Mouse (Mus musculus) midbrain, embryonic 12.5 days (tissue): ENCODE results near the gene Hist1h2bh. TPM values are rescaled to one million over a fixed set of nuclear protein-coding genes. Genes with fewer than 3 reads are reported as not detected.

ENCODE experiments used
- microRNA-seq: library from miRNA; unstranded; fragments of <30 nt; microRNA quantifications from one replicate; pipeline ENCODE4, GENCODE M21; 2017
- polyA plus RNA-seq: library from polyadenylated mRNA; unstranded; fragments of >200 nt; fragmentation: Nextera tagmentation; extraction: Ambion mirVana; gene quantifications from 2 replicates; pipeline ENCODE4 v1.2.1, GENCODE M21; 2016

Gene Hist1h2bh
- polyA plus RNA-seq, 1 experiment from 2014 or later, result 0.64 TPM

Small RNAs within 50 kb of the gene (microRNA-seq; reads per million reads assigned to microRNA genes)
- gene Gm44297 (not detected), gene Gm44359 (not detected), gene Gm44394 (not detected), gene n-TStga1 (not detected)

Other genes starting within 250 kb of the Hist1h2bh start
- 66.1 and 66.9 TPM in 2 replicates for gene Zfp322a, start 174.2 kb downstream of the Hist1h2bh start, polyA plus RNA-seq
- gene Abt1, start 119.5 kb downstream of the Hist1h2bh start, polyA plus RNA-seq, result 10.1 and 12.3 TPM in 2 replicates
- gene Btn1a1, start 77.5 kb downstream of the Hist1h2bh start, polyA plus RNA-seq, result not detected in 2 replicates
- 0.10 and 0.17 TPM in 2 replicates for gene Btn2a2, start 54.5 kb downstream of the Hist1h2bh start, polyA plus RNA-seq
- gene Hist1h4h, start 12.3 kb downstream of the Hist1h2bh start, polyA plus RNA-seq, result 4.2 and 4.4 TPM in 2 replicates
- gene Hist1h2af, start 9.5 kb downstream of the Hist1h2bh start, polyA plus RNA-seq, result 7.9 and 8.4 TPM in 2 replicates
- 4.8 and 6.9 TPM in 2 replicates for gene Hist1h3g, start 8.0 kb downstream of the Hist1h2bh start, polyA plus RNA-seq
- gene Hist1h3f, start 660 bp upstream of the Hist1h2bh start, polyA plus RNA-seq, result 1.0 and 1.3 TPM in 2 replicates
- gene Hist1h4f, start 8.3 kb upstream of the Hist1h2bh start, polyA plus RNA-seq, result 0.85 and 1.7 TPM in 2 replicates
- 0.37 and 0.45 TPM in 2 replicates for gene Hist1h1d, start 9.9 kb upstream of the Hist1h2bh start, polyA plus RNA-seq
- 6.5 and 7.0 TPM in 2 replicates for gene Hist1h3e, start 19.0 kb upstream of the Hist1h2bh start, polyA plus RNA-seq
- gene Hist1h2ae, start 27.8 kb upstream of the Hist1h2bh start, polyA plus RNA-seq, result 95.2 and 113 TPM in 2 replicates
- 13.0 and 13.8 TPM in 2 replicates for gene Hist1h2bg, start 28.0 kb upstream of the Hist1h2bh start, polyA plus RNA-seq
- 4.5 and 5.1 TPM in 2 replicates for gene Hist1h2bf, start 30.8 kb upstream of the Hist1h2bh start, polyA plus RNA-seq
- 1.8 and 2.5 TPM in 2 replicates for gene Hist1h2ad, start 31.0 kb upstream of the Hist1h2bh start, polyA plus RNA-seq
- gene Hist1h3d, start 32.4 kb upstream of the Hist1h2bh start, polyA plus RNA-seq, result 4.6 and 5.4 TPM in 2 replicates
- 109 and 113 TPM in 2 replicates for gene Hist1h4d, start 38.2 kb upstream of the Hist1h2bh start, polyA plus RNA-seq
- 2.5 and 2.9 TPM in 2 replicates for gene Hist1h2be, start 77.7 kb upstream of the Hist1h2bh start, polyA plus RNA-seq
- 24.2 and 27.0 TPM in 2 replicates for gene Hist1h1e, start 79.2 kb upstream of the Hist1h2bh start, polyA plus RNA-seq
- 1.1 TPM in 2 replicates for gene Hist1h2ac, start 140.6 kb upstream of the Hist1h2bh start, polyA plus RNA-seq
- 28.7 and 29.9 TPM in 2 replicates for gene Hist1h2bc, start 140.8 kb upstream of the Hist1h2bh start, polyA plus RNA-seq
- not detected in 2 replicates for gene Hist1h1t, start 152.4 kb upstream of the Hist1h2bh start, polyA plus RNA-seq
- gene Hist1h4c, start 155.1 kb upstream of the Hist1h2bh start, polyA plus RNA-seq, result 5.8 and 6.8 TPM in 2 replicates
- 3.1 and 3.3 TPM in 2 replicates for gene Hfe, start 167.5 kb upstream of the Hist1h2bh start, polyA plus RNA-seq
- gene Hist1h1c, start 195.4 kb upstream of the Hist1h2bh start, polyA plus RNA-seq, result 13.6 and 14.0 TPM in 2 replicates
- gene Hist1h3c, start 202.2 kb upstream of the Hist1h2bh start, polyA plus RNA-seq, result 7.9 and 9.3 TPM in 2 replicates
- 2.5 and 4.5 TPM in 2 replicates for gene Hist1h2bb, start 203.3 kb upstream of the Hist1h2bh start, polyA plus RNA-seq
- 53.0 and 53.2 TPM in 2 replicates for gene Hist1h2ab, start 207.7 kb upstream of the Hist1h2bh start, polyA plus RNA-seq
- 14.7 and 16.1 TPM in 2 replicates for gene Hist1h3b, start 208.9 kb upstream of the Hist1h2bh start, polyA plus RNA-seq
- gene Hist1h4b, start 213.6 kb upstream of the Hist1h2bh start, polyA plus RNA-seq, result 5.0 and 8.0 TPM in 2 replicates
- gene Hist1h4a, start 217.8 kb upstream of the Hist1h2bh start, polyA plus RNA-seq, result 0.41 and 1.3 TPM in 2 replicates
- gene Hist1h3a, start 219.0 kb upstream of the Hist1h2bh start, polyA plus RNA-seq, result 4.6 and 5.1 TPM in 2 replicates
- 2.3 and 3.6 TPM in 2 replicates for gene Hist1h1a, start 220.3 kb upstream of the Hist1h2bh start, polyA plus RNA-seq
- gene Trim38, start 226.5 kb upstream of the Hist1h2bh start, polyA plus RNA-seq, result not detected in 2 replicates